Mouse (Mus musculus) heart, embryonic 11.5 days (tissue): ENCODE data around the gene Iqce. TPM values are rescaled to one million over a fixed set of nuclear protein-coding genes. Genes with fewer than 3 reads are reported as not detected.

ENCODE experiments used
- ATAC-seq: fragments of 200-750 bp; cut with Nextera tagmentation; replicated peaks from 2 replicates; pipeline ENCODE4 v1.8.0; 2017; ENCODE audit warnings: moderate library complexity; ENCODE audit not compliant: insufficient number of reproducible peaks, low FRiP score, low TSS enrichment
- H3K27ac ChIP-seq: fragments of 300-500 bp; sonication (generic); 2 replicates; pipeline ENCODE4 v1.5.1; 2014; ENCODE audit warnings: mild to moderate bottlenecking, low read depth, low read length
- H3K27me3 ChIP-seq: fragments of 300-500 bp; sonication (generic); 2 replicates; pipeline ENCODE4 v1.6.1; 2014; ENCODE audit warnings: mild to moderate bottlenecking, low read length, mixed read lengths; ENCODE audit not compliant: control insufficient read depth, insufficient read depth
- H3K36me3 ChIP-seq: fragments of 300-500 bp; sonication (generic); 2 replicates; pipeline ENCODE4 v1.6.1; 2014; ENCODE audit warnings: mild to moderate bottlenecking, low read length, moderate library complexity, mixed read lengths; ENCODE audit not compliant: control insufficient read depth, insufficient read depth
- H3K4me1 ChIP-seq: fragments of 300-500 bp; sonication (generic); 2 replicates; pipeline ENCODE4 v1.6.1; 2014; ENCODE audit warnings: low read length; ENCODE audit not compliant: control insufficient read depth, insufficient read depth
- H3K4me2 ChIP-seq: fragments of 300-500 bp; sonication (generic); 2 replicates; pipeline ENCODE4 v1.6.1; 2014; ENCODE audit warnings: mild to moderate bottlenecking, moderate library complexity
- H3K4me3 ChIP-seq: fragments of 300-500 bp; sonication (generic); 2 replicates; pipeline ENCODE4 v1.5.1; 2014; ENCODE audit warnings: low read depth, low read length
- H3K9ac ChIP-seq: fragments of 300-500 bp; sonication (generic); 2 replicates; pipeline ENCODE4 v1.6.1; 2014; ENCODE audit warnings: mild to moderate bottlenecking, low read depth, low read length, moderate library complexity
- H3K9me3 ChIP-seq: fragments of 300-500 bp; sonication (generic); replicated peaks from 2 replicates; pipeline ENCODE4 v1.6.1; 2016; ENCODE audit warnings: low read length; ENCODE audit not compliant: control insufficient read depth
- WGBS: fragments of 180-500 bp; shearing (Covaris S2); extraction: QIAGEN DNeasy Blood & Tissue Kit; methylation state at CpG from one replicate; pipeline ENCODE4 v1.1.7; 2014; ENCODE audit not compliant: insufficient replicate concordance; 5-methylcytosine and 5-hydroxymethylcytosine counted together
- polyA plus RNA-seq: library from polyadenylated mRNA; unstranded; fragments of >200 nt; fragmentation: Nextera tagmentation; extraction: Ambion mirVana; gene quantifications from 2 replicates; pipeline ENCODE4 v1.2.1, GENCODE M21; 2014

Gene Iqce
- polyA plus RNA-seq, 1 experiment from 2014 or later: 10.7 TPM

DNA sequence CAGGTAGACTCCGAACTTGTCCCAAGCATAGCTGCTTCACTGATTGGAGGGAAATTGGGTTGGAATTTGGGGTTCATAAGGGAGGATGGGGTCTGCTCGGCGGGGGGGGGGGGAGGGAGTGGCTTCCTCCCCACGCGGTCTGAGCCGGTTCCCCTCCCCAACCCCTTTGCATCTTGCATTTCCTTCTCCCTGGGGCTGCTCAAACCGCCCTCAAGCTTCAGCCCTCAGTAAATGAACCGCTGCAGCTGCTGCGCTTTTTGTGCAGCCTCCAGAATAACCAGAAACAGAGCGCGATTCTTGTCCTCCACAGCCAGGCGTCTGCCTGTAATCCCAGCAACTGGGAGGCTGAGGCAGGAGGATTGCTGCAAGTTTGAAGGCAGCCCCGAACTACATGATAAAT is 34.0 kb upstream of the Iqce start:
- no peak overlapping the region for H3K4me2 ChIP-seq
- no peaks in the 10 kb centered on the region for H3K36me3 ChIP-seq
- ATAC-seq: no peak
- H3K27ac ChIP-seq: no peak overlapping the region
- WGBS: 17% methylated on average over 11 of the region's 13 CpGs
- H3K27me3 ChIP-seq: peaks cover 28% of the 10 kb centered on the region
- peak overlapping the region; percentile 38; the same call in 1 of the 2 replicates for H3K4me3 ChIP-seq
- peaks cover 8% of the 10 kb centered on the region; the same call in 1 of the 2 replicates for H3K4me1 ChIP-seq
- H3K9me3 ChIP-seq: no peaks in the 10 kb centered on the region
- no peak overlapping the region for H3K9ac ChIP-seq

DNA sequence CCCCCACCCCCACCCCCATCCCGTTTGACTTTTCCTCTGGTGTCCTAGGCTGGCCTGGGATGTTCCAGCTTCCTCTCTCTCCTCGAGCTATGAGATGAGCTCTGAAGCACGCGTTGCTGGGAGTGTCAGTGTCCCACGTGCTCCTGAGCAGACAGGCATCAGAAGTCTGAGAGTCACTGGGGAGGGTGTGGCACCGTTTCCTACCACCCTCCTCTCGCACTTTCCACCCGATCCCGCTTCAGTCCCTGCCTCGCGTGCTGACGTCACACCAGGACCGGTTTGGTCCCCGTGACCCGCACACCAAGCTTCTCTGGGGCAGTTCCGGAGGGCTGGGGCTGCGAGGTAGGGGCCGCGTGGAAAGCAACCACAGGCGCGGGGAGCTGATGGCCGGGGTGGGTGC is 33.1 kb upstream of the Iqce start:
- WGBS: 2% methylated on average over 22 of the region's 22 CpGs
- 0 out of 2 replicates have a peak, but pooled peaks have one; percentile 39 for ATAC-seq
- H3K27me3 ChIP-seq: peaks cover 28% of the 10 kb centered on the region
- H3K27ac ChIP-seq: no peak overlapping the region
- peak overlapping the region; percentile 70 for H3K4me2 ChIP-seq
- H3K9ac ChIP-seq: no peak overlapping the region
- peak overlapping the region; percentile 38 for H3K4me3 ChIP-seq
- no peaks in the 10 kb centered on the region for H3K36me3 ChIP-seq
- no peaks in the 10 kb centered on the region for H3K9me3 ChIP-seq
- peaks cover 8% of the 10 kb centered on the region; the same call in 1 of the 2 replicates for H3K4me1 ChIP-seq

- Histone ChIP-seq H3K27ac (no peak overlapping the region), H3K9me3 (no peaks in the 10 kb centered on the region), H3K4me2 (no peak overlapping the region), H3K27me3 (peaks cover 25% of the 10 kb centered on the region), H3K4me3 (no peak overlapping the region), H3K4me1 (peaks cover 8% of the 10 kb centered on the region; the same call in 1 of the 2 replicates), H3K9ac (no peak overlapping the region), H3K36me3 (no peaks in the 10 kb centered on the region)
- no peak for ATAC-seq
- WGBS: 61% methylated on average over 3 of the region's 3 CpGs
Measured at GRCm38 (mm10) chr5:140733336-140733735, 31.2 kb upstream of the Iqce start.

GRCm38 (mm10) chr5:140732195-140732594 is 30.0 kb upstream of the Iqce start:
- Histone ChIP-seq H3K4me3 (no peak overlapping the region), H3K27ac (no peak overlapping the region), H3K9ac (no peak overlapping the region), H3K4me1 (peaks cover 8% of the 10 kb centered on the region; the same call in 1 of the 2 replicates), H3K36me3 (no peaks in the 10 kb centered on the region), H3K27me3 (peaks cover 22% of the 10 kb centered on the region), H3K4me2 (no peak overlapping the region), H3K9me3 (no peaks in the 10 kb centered on the region)
- ATAC-seq: no peak
- WGBS: 53% methylated on average over 4 of the region's 4 CpGs

DNA sequence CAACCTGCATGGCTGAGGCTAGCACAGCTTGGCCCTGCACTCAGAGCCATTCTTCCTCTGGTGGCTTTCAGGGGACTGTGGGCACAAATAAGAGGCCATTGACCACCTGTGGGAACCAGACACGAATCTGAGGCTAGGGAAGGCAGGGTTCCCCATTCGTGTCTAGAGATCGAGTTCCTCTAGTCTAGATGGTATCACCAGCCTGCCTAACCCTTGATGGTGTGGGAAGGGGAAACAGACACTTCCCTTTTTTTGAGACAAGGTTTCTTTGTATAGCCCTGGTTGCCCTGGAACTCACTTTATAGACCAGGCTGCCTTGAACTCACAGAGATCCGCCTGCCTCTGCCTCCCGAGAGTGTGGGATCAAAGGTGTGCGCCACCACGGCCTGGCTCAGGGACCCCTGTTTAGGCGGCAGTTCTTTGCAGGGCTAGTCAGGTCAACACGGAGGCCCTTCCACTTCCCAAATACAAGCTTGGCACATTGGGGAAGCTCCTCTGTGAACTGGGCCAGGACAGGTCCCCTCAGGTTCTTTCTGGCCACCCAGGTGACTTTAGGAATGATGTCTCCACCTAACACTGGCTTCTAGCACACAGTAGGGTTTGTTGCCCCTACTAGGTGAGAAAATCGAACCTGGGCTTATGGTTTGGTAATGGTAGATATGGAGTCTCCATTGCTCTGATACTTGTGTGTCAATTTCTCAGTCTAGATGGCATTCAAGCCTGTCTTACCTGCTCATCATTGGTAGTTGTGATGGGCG is 29.0 kb upstream of the Iqce start:
- H3K4me3 ChIP-seq: no peak overlapping the region
- H3K9me3 ChIP-seq: no peaks in the 10 kb centered on the region
- no peak overlapping the region for H3K9ac ChIP-seq
- peaks cover 8% of the 10 kb centered on the region; the same call in 1 of the 2 replicates for H3K4me1 ChIP-seq
- no peaks in the 10 kb centered on the region for H3K36me3 ChIP-seq
- H3K4me2 ChIP-seq: no peak overlapping the region
- WGBS: 78% methylated on average over 11 of the region's 11 CpGs
- ATAC-seq: no peak
- H3K27me3 ChIP-seq: peaks cover 12% of the 10 kb centered on the region
- H3K27ac ChIP-seq: no peak overlapping the region

DNA sequence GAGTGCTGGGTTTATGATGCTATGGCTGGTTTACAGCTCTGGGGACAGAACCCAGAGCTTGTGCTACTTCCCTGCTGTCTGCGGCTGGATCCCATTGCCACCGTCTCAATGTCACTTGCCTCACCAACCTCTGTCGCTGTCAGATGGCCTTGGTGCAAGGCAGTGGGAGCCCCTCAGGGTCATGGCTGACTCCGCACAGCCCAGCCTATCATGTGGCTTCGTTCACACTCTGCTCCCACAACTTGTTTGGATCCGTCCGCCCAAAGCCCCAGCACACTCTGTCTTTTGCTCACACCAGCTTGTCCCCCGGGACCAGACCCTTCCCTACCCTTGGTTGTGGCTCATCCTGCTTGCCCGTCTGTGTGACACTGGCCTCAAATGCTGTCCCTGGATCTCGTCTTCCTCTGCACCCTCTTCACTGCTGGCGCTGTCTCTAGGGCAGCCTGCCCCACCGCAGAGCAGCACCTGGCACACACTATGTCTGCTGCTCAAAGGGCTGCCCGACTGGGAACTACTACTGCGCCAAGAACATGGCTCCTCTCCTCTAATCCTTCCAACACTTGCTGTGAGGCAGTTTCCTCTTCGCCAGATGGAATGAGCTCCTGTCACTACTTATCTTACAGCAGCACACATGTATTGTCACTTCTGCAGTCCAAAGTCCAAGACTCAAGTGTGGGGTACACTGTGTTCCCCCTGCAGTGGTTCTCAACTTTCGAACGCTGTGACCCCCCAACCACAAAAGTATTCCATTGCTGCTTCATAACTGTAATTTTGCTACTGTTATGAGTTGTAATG is 25.0 kb upstream of the Iqce start:
- Histone ChIP-seq H3K4me3 (no peak overlapping the region), H3K4me1 (no peaks in the 10 kb centered on the region), H3K4me2 (no peak overlapping the region), H3K9me3 (no peaks in the 10 kb centered on the region), H3K27ac (no peak overlapping the region), H3K36me3 (no peaks in the 10 kb centered on the region), H3K9ac (no peak overlapping the region), H3K27me3 (no peaks in the 10 kb centered on the region)
- WGBS: 71% methylated on average over 17 of the region's 17 CpGs
- ATAC-seq: no peak

DNA sequence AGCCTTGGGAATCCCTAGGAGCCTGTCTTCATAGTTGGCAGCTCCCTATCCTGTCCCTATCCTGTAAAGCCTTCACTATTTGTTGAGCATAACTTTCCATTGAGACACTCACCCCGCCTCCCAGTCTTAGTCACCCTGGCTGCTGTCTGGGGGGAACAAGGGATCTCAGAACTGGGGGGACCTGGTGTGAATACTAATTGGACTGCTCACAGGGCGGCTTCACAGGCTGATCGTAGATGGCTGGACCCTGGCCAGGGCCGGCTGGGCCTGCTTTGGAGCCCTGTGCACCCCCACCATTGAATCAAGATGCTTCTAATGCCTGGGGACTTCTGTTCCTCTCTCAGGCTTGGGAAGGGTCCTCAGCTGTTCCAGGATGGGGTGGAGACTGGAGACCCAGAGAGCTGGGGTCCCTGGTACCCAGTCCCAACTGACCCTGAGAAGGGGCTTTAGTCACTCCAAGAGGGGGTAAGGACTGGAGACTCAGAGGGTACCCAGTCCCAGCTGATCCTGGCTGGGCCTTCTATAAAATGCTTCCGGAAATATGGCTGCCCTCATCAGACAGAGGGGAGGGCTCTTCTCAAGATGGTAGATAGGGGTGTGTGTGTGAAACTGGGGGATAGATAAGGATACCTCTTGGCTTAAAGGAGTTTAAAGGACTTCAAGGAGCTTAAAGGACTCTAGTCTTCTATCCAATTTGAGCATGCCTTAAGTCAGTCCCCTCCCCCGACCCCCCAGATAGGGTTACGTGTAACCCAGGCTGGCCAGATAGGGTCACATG is 24.1 kb upstream of the Iqce start:
- Histone ChIP-seq H3K4me2 (no peak overlapping the region), H3K4me1 (no peaks in the 10 kb centered on the region), H3K9me3 (no peaks in the 10 kb centered on the region), H3K27me3 (no peaks in the 10 kb centered on the region), H3K9ac (no peak overlapping the region), H3K36me3 (no peaks in the 10 kb centered on the region), H3K4me3 (no peak overlapping the region), H3K27ac (no peak overlapping the region)
- ATAC-seq: no peak
- 78% methylated on average over 7 of the region's 7 CpGs for WGBS

GRCm38 (mm10) chr5:140723822-140724221 is 21.6 kb upstream of the Iqce start, which contains the start of gene Amz1:
Amz1 (plus strand) TSS chr5:140724127.
- Histone ChIP-seq H3K4me3 (no peak within 1 kb of the TSS), H3K27ac (no peak within 1 kb of the TSS), H3K4me1 (no peaks in the 10 kb centered on the region), H3K9me3 (no peaks in the 10 kb centered on the region), H3K36me3 (no peaks in the 10 kb centered on the region), H3K9ac (no peak within 1 kb of the TSS), H3K27me3 (no peaks in the 10 kb centered on the region), H3K4me2 (no peak within 1 kb of the TSS)
- no peak for ATAC-seq
- 78% methylated on average over 13 of the region's 13 CpGs for WGBS
